Mouse (Mus musculus): ENCODE data around the gene Prdm2. TPM values are rescaled to one million over a fixed set of nuclear protein-coding genes. Genes with fewer than 3 reads are reported as not detected.
A peak's percentile ranks its signal among the peaks of the same experiment; 100 is the strongest.

Gene Prdm2
- polyA plus RNA-seq, 1 experiment, result 13.5 TPM

GRCm38 (mm10) chr4:143213571-143213970, 776 bp upstream of the Prdm2 start:
- H3K4me3 ChIP-seq (ENCODE audit: extremely low read depth, insufficient read depth, insufficient read length), result no peak overlapping the region
- 80% methylated on average over 4 of the region's 4 CpGs for WGBS
- H3K36me3 ChIP-seq (ENCODE audit: control insufficient read depth, insufficient read depth, low read length), result no peaks in the 10 kb centered on the region
- H3K27ac ChIP-seq (ENCODE audit: insufficient read depth, low read length), result no peak overlapping the region
- H3K4me1 ChIP-seq (ENCODE audit: control insufficient read depth, insufficient read depth, insufficient read length), result peaks cover 16% of the 10 kb centered on the region; the same call in 1 of the 2 replicates
- H3K27me3 ChIP-seq (ENCODE audit: control insufficient read depth, insufficient read depth, low read length), result no peaks in the 10 kb centered on the region
- no peak for DNase-seq (ENCODE audit: low read depth in 1 of 2, low spot score in 2 of 2)
- TF ChIP-seq CTCF (IDR thresholded peaks at IDR 0.05; ENCODE audit: extremely low read depth, insufficient read depth, insufficient read length, insufficient replicate concordance) (no peak), POLR2A (IDR thresholded peaks at IDR 0.05; ENCODE audit: low read depth, low read length) (no peak)

DNA sequence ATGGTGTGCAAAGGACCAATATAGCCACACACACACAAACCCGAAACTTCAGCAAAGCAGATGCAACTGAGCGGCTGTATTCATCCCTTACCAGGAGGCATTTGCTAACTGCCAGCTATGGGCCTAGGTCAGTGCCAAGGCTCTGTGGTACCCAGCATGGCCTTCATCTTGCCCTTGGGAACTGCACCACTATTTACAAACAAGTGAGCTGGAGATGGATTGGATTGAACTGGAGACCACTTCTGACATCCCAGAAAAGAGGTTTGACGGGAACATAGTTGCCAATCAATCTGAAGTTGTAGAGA, 332 bp upstream of the Prdm2 start:
- no peak for TF ChIP-seq CTCF (IDR thresholded peaks at IDR 0.05; ENCODE audit: extremely low read depth, insufficient read depth, insufficient read length, insufficient replicate concordance)
- no peak for TF ChIP-seq POLR2A (IDR thresholded peaks at IDR 0.05; ENCODE audit: low read depth, low read length)
- Histone ChIP-seq H3K27me3 (ENCODE audit: control insufficient read depth, insufficient read depth, low read length) (no peaks in the 10 kb centered on the region), H3K36me3 (ENCODE audit: control insufficient read depth, insufficient read depth, low read length) (no peaks in the 10 kb centered on the region), H3K4me3 (ENCODE audit: extremely low read depth, insufficient read depth, insufficient read length) (peak overlapping the region; percentile 91; the same call in 1 of the 2 replicates), H3K4me1 (ENCODE audit: control insufficient read depth, insufficient read depth, insufficient read length) (peaks cover 16% of the 10 kb centered on the region; the same call in 1 of the 2 replicates), H3K27ac (ENCODE audit: insufficient read depth, low read length) (peak overlapping the region; percentile 93)
- 97% methylated on average over 3 of the region's 3 CpGs for WGBS
- DNase-seq (ENCODE audit: low read depth in 1 of 2, low spot score in 2 of 2), result no peak

DNA sequence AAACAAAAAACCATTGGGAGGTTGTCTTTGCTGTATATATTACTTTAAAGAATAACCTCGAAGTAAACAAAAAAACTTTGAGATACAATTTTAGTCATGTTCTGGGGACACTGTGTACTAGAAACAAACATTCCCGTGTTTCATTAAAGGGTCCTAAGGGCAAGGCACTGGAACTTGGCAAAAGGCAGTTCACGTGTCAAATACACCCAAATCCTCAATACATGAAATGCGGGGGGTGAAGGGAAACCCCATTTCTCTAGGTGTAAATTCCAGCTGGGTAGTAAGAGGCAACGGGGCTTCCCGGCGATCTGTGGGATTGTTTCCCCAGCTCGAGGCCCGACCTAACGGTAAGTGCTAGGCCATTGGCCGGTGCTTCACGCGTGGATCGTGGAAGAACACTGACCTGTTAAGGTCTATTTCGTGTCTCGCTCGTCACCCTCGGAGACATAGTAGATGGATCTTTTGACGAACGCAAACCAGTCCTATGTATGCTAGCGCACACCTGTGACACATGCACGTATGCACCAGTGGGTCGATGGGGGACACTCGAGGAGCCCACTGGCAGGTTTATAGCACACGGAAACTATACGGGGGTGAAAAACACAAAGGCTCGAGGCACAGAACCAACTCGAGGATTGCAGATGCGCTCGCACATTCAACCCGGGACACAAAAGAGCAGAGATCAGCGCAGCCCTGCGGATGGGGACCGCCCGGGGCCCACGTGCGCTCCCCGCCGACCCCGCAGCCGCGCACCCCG, 1.0 kb downstream of the Prdm2 start:
- H3K27me3 ChIP-seq (ENCODE audit: control insufficient read depth, insufficient read depth, low read length), result no peaks in the 10 kb centered on the region
- no peak for TF ChIP-seq POLR2A (IDR thresholded peaks at IDR 0.05; ENCODE audit: low read depth, low read length)
- no peak for TF ChIP-seq CTCF (IDR thresholded peaks at IDR 0.05; ENCODE audit: extremely low read depth, insufficient read depth, insufficient read length, insufficient replicate concordance)
- H3K4me1 ChIP-seq (ENCODE audit: control insufficient read depth, insufficient read depth, insufficient read length), result peaks cover 16% of the 10 kb centered on the region; the same call in 1 of the 2 replicates
- peak; percentile 22 to 25 for DNase-seq (ENCODE audit: low read depth in 1 of 2, low spot score in 2 of 2)
- H3K36me3 ChIP-seq (ENCODE audit: control insufficient read depth, insufficient read depth, low read length), result no peaks in the 10 kb centered on the region
- 7% methylated on average over 43 of the region's 43 CpGs for whole genome bisulfite sequencing
- peak overlapping the region; percentile 91 for H3K4me3 ChIP-seq (ENCODE audit: extremely low read depth, insufficient read depth, insufficient read length)
- H3K27ac ChIP-seq (ENCODE audit: insufficient read depth, low read length), result peak overlapping the region; percentile 93

GRCm38 (mm10) chr4:143209997-143210396, 2.8 kb downstream of the Prdm2 start:
- DNase-seq (ENCODE audit: low read depth in 1 of 2, low spot score in 2 of 2), result no peak
- WGBS, result 43% methylated on average over 2 of the region's 2 CpGs
- TF ChIP-seq CTCF (IDR thresholded peaks at IDR 0.05; ENCODE audit: extremely low read depth, insufficient read depth, insufficient read length, insufficient replicate concordance), result no peak
- TF ChIP-seq POLR2A (IDR thresholded peaks at IDR 0.05; ENCODE audit: low read depth, low read length), result no peak
- H3K27me3 ChIP-seq (ENCODE audit: control insufficient read depth, insufficient read depth, low read length), result no peaks in the 10 kb centered on the region
- peaks cover 16% of the 10 kb centered on the region; the same call in 1 of the 2 replicates for H3K4me1 ChIP-seq (ENCODE audit: control insufficient read depth, insufficient read depth, insufficient read length)
- H3K4me3 ChIP-seq (ENCODE audit: extremely low read depth, insufficient read depth, insufficient read length), result no peak overlapping the region
- H3K27ac ChIP-seq (ENCODE audit: insufficient read depth, low read length), result no peak overlapping the region
- no peaks in the 10 kb centered on the region for H3K36me3 ChIP-seq (ENCODE audit: control insufficient read depth, insufficient read depth, low read length)

DNA sequence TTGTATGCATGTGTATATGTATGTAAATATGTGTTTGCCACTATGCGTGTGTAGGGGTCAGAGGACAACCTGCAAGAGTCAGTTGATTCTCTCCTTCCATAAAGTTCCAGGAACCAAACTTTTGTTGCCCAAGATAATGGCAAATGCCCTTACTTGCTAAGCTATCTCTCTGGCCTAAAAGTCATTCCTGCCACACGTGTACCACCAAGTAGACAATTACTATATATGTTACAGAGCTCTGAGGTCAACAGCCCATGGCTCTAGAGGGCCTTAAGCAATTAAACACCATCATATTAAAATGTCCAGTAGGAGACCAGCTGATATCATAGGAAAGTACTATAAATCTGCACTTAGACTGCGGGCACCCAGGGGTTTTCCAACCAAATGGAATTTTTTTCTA, 10.1 kb downstream of the Prdm2 start:
- DNase-seq (ENCODE audit: low read depth in 1 of 2, low spot score in 2 of 2), result no peak

GRCm38 (mm10) chr4:143198371-143198770, 14.4 kb downstream of the Prdm2 start:
- Histone ChIP-seq H3K4me3 (ENCODE audit: extremely low read depth, insufficient read depth, insufficient read length) (no peak overlapping the region), H3K4me1 (ENCODE audit: control insufficient read depth, insufficient read depth, insufficient read length) (peaks cover 9% of the 10 kb centered on the region; the same call in 1 of the 2 replicates), H3K36me3 (ENCODE audit: control insufficient read depth, insufficient read depth, low read length) (no peaks in the 10 kb centered on the region), H3K27me3 (ENCODE audit: control insufficient read depth, insufficient read depth, low read length) (no peaks in the 10 kb centered on the region), H3K27ac (ENCODE audit: insufficient read depth, low read length) (peak overlapping the region; percentile 23; the same call in 1 of the 2 replicates)
- WGBS, result 18% methylated on average over 3 of the region's 3 CpGs
- TF ChIP-seq POLR2A (IDR thresholded peaks at IDR 0.05; ENCODE audit: low read depth, low read length), result no peak
- no peak for DNase-seq (ENCODE audit: low read depth in 1 of 2, low spot score in 2 of 2)

More for the DNA sequence above, 10.1 kb downstream of the Prdm2 start:
- no peaks in the 10 kb centered on the region for H3K36me3 ChIP-seq (ENCODE audit: control insufficient read depth, insufficient read depth, low read length)
- H3K27me3 ChIP-seq (ENCODE audit: control insufficient read depth, insufficient read depth, low read length), result no peaks in the 10 kb centered on the region
- peaks cover 9% of the 10 kb centered on the region; the same call in 1 of the 2 replicates for H3K4me1 ChIP-seq (ENCODE audit: control insufficient read depth, insufficient read depth, insufficient read length)
- TF ChIP-seq POLR2A (IDR thresholded peaks at IDR 0.05; ENCODE audit: low read depth, low read length), result no peak
- no peak for TF ChIP-seq CTCF (IDR thresholded peaks at IDR 0.05; ENCODE audit: extremely low read depth, insufficient read depth, insufficient read length, insufficient replicate concordance)
- no peak overlapping the region for H3K4me3 ChIP-seq (ENCODE audit: extremely low read depth, insufficient read depth, insufficient read length)
- no peak overlapping the region for H3K27ac ChIP-seq (ENCODE audit: insufficient read depth, low read length)
- WGBS, result 91% methylated on average over 3 of the region's 3 CpGs

GRCm38 (mm10) chr4:143197845-143198356, 14.9 kb downstream of the Prdm2 start:
- no peak for DNase-seq (ENCODE audit: low read depth in 1 of 2, low spot score in 2 of 2)
- H3K27ac ChIP-seq (ENCODE audit: insufficient read depth, low read length), result no peak overlapping the region
- no peaks in the 10 kb centered on the region for H3K36me3 ChIP-seq (ENCODE audit: control insufficient read depth, insufficient read depth, low read length)
- peaks cover 9% of the 10 kb centered on the region; the same call in 1 of the 2 replicates for H3K4me1 ChIP-seq (ENCODE audit: control insufficient read depth, insufficient read depth, insufficient read length)
- no peak overlapping the region for H3K4me3 ChIP-seq (ENCODE audit: extremely low read depth, insufficient read depth, insufficient read length)
- 37% methylated on average over 5 of the region's 5 CpGs for WGBS
- no peaks in the 10 kb centered on the region for H3K27me3 ChIP-seq (ENCODE audit: control insufficient read depth, insufficient read depth, low read length)
- TF ChIP-seq POLR2A (IDR thresholded peaks at IDR 0.05; ENCODE audit: low read depth, low read length), result no peak
- TF ChIP-seq CTCF (IDR thresholded peaks at IDR 0.05; ENCODE audit: extremely low read depth, insufficient read depth, insufficient read length, insufficient replicate concordance), result no peak

Data from spleen, adult 2 months (tissue).